Comparison of ENCODE assay signal across 8 mouse cellular contexts in the genomic region with DNA sequence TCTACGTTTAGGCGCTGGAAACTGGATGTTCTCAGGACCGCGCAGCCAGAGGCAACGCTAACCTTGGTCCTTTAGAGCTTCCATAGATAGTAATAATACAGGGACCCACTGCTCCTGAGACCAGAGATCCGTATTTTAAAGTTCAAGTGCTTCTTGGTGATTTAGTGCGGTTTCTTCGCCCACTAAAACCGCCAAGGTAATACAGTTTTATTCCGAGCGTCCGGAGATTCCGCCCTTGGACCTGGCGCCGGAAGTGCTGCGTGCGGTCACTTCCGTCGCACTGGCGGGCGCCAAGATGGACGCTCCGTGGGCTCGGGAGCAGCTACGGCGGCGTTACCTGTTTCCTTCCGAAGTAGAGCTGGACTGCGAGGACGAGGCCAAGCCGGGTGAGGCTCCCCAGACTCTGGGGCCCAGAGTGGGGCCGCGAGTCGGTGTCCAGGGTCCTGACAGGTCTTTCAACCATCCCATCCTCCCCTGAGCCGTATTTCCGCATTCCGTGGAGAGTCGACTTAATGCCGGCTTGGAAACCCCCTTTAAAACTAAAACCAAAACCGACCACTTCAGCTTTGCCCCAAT. TPM values are rescaled to one million over a fixed set of nuclear protein-coding genes. Genes with fewer than 3 reads are reported as not detected.
A peak's percentile ranks its signal among the peaks of the same experiment; 100 is the strongest.
DNase-seq lines count a peak whose midpoint lies in the region; ATAC-seq and TF ChIP-seq lines count a peak whose summit lies in the region.

A gene (plus strand): TSS at position 79 of the 576 bp plus-strand sequence.

- no peaks in the 10 kb centered on the region for H3K79me2 ChIP-seq in myocyte (ENCODE audit: control insufficient read depth, insufficient read depth)

- H3K27ac ChIP-seq in heart, embryonic 12.5 days (ENCODE audit: poor library complexity, severe bottlenecking), result peak within 1 kb of the TSS; percentile 85
- H3K27ac ChIP-seq in kidney, postnatal 0 days, result peak within 1 kb of the TSS; percentile 86
- H3K27ac ChIP-seq in liver, embryonic 11.5 days (ENCODE audit: low read depth, low read length), result peak within 1 kb of the TSS; percentile 64
- peak within 1 kb of the TSS; percentile 86 for H3K27ac ChIP-seq in stomach, embryonic 14.5 days (ENCODE audit: low read length)

- no peak for TF ChIP-seq CTCF in brain, embryonic 14.5 days (IDR thresholded peaks at IDR 0.05; ENCODE audit: borderline replicate concordance, extremely low read depth, insufficient read depth, insufficient read length)
- no peak for TF ChIP-seq CTCF in kidney, postnatal 0 days (IDR thresholded peaks at IDR 0.05; ENCODE audit: low read depth)

- peak; percentile 44; the same call in 1 of the 2 replicates for ATAC-seq in heart, embryonic 12.5 days (ENCODE audit: insufficient number of reproducible peaks, low FRiP score)
- peak; percentile 48; the same call in 1 of the 2 replicates for ATAC-seq in kidney, postnatal 0 days (replicated peaks; ENCODE audit: low FRiP score, low read depth)
- peak; percentile 73 for ATAC-seq in liver, embryonic 11.5 days (replicated peaks; ENCODE audit: low FRiP score)
- peak; percentile 74 for ATAC-seq in stomach, embryonic 14.5 days (ENCODE audit: insufficient number of reproducible peaks, insufficient read depth, low FRiP score, low read depth)

- H3K36me3 ChIP-seq in erythroblast, embryonic 14.5 days (ENCODE audit: control insufficient read depth), result peaks cover 34% of the 10 kb centered on the region
- H3K36me3 ChIP-seq in heart, embryonic 12.5 days, result peaks cover 29% of the 10 kb centered on the region
- peaks cover 30% of the 10 kb centered on the region for H3K36me3 ChIP-seq in kidney, postnatal 0 days (ENCODE audit: insufficient read depth, low read length)
- peaks cover 11% of the 10 kb centered on the region; the same call in 1 of the 2 replicates for H3K36me3 ChIP-seq in liver, embryonic 11.5 days (ENCODE audit: control insufficient read depth, insufficient read depth, low read length)
- H3K36me3 ChIP-seq in myocyte (ENCODE audit: control insufficient read depth, insufficient read depth), result peaks cover 16% of the 10 kb centered on the region
- peaks cover 29% of the 10 kb centered on the region for H3K36me3 ChIP-seq in stomach, embryonic 14.5 days (ENCODE audit: control insufficient read depth, insufficient read depth, low read length)

- WGBS in heart, embryonic 12.5 days, result under 1% methylated on average over 40 of the region's 40 CpGs
- under 1% methylated on average over 40 of the region's 40 CpGs for WGBS in kidney, postnatal 0 days
- under 1% methylated on average over 40 of the region's 40 CpGs for WGBS in liver, embryonic 11.5 days
- WGBS in stomach, embryonic 14.5 days, result under 1% methylated on average over 40 of the region's 40 CpGs

- 0 out of 2 replicates have a peak, but pooled peaks cover 2% of the 10 kb centered on the region for H3K9me3 ChIP-seq in erythroblast, embryonic 14.5 days (ENCODE audit: control insufficient read depth, low read length)
- H3K9me3 ChIP-seq in heart, embryonic 12.5 days (replicated peaks), result no peaks in the 10 kb centered on the region
- no peaks in the 10 kb centered on the region for H3K9me3 ChIP-seq in kidney, postnatal 0 days (replicated peaks; ENCODE audit: low read length)
- no peaks in the 10 kb centered on the region for H3K9me3 ChIP-seq in liver, embryonic 11.5 days (ENCODE audit: control insufficient read depth, low read length)
- H3K9me3 ChIP-seq in stomach, embryonic 14.5 days (ENCODE audit: control insufficient read depth, low read depth, low read length), result no peaks in the 10 kb centered on the region

- 0 out of 2 replicates have a peak, but pooled peaks cover 2% of the 10 kb centered on the region for H3K27me3 ChIP-seq in erythroblast, embryonic 14.5 days (ENCODE audit: control insufficient read depth)
- H3K27me3 ChIP-seq in heart, embryonic 12.5 days (replicated peaks), result no peaks in the 10 kb centered on the region
- H3K27me3 ChIP-seq in kidney, postnatal 0 days (ENCODE audit: insufficient read depth, low read length), result no peaks in the 10 kb centered on the region
- no peaks in the 10 kb centered on the region for H3K27me3 ChIP-seq in liver, embryonic 11.5 days (replicated peaks; ENCODE audit: control insufficient read depth, insufficient read depth, low read length)
- no peaks in the 10 kb centered on the region for H3K27me3 ChIP-seq in myocyte (ENCODE audit: control insufficient read depth, insufficient read depth, insufficient read length)
- no peaks in the 10 kb centered on the region for H3K27me3 ChIP-seq in stomach, embryonic 14.5 days (ENCODE audit: control insufficient read depth, insufficient read depth, low read length)

- peaks cover 16% of the 10 kb centered on the region for H3K4me1 ChIP-seq in erythroblast, embryonic 14.5 days (ENCODE audit: control insufficient read depth)
- H3K4me1 ChIP-seq in heart, embryonic 12.5 days (replicated peaks), result peaks cover 5% of the 10 kb centered on the region; the same call in 1 of the 2 replicates
- no peaks in the 10 kb centered on the region; the same call in 1 of the 2 replicates for H3K4me1 ChIP-seq in kidney, postnatal 0 days (replicated peaks; ENCODE audit: insufficient read depth, low read length)
- peaks cover 3% of the 10 kb centered on the region; the same call in 1 of the 2 replicates for H3K4me1 ChIP-seq in liver, embryonic 11.5 days (replicated peaks; ENCODE audit: control insufficient read depth, insufficient read depth, low read length)
- peaks cover 4% of the 10 kb centered on the region; the same call in 1 of the 2 replicates for H3K4me1 ChIP-seq in stomach, embryonic 14.5 days (ENCODE audit: control insufficient read depth, insufficient read depth, low read length)

- H3K4me3 ChIP-seq in erythroblast, embryonic 14.5 days (replicated peaks), result peak within 1 kb of the TSS; percentile 96
- H3K4me3 ChIP-seq in heart, embryonic 12.5 days, result peak within 1 kb of the TSS; percentile 84
- H3K4me3 ChIP-seq in kidney, postnatal 0 days (replicated peaks; ENCODE audit: low read depth, low read length), result peak within 1 kb of the TSS; percentile 66
- peak within 1 kb of the TSS; percentile 76 for H3K4me3 ChIP-seq in liver, embryonic 11.5 days (ENCODE audit: low read depth, low read length)
- H3K4me3 ChIP-seq in myocyte, result peak within 1 kb of the TSS; percentile 73
- peak within 1 kb of the TSS; percentile 79 for H3K4me3 ChIP-seq in stomach, embryonic 14.5 days (ENCODE audit: low read depth, low read length)

- H3ac ChIP-seq in myocyte (ENCODE audit: control insufficient read depth, insufficient read length), result no peak within 1 kb of the TSS

- peak within 1 kb of the TSS; percentile 88 for H3K4me2 ChIP-seq in heart, embryonic 12.5 days
- peak within 1 kb of the TSS; percentile 70 for H3K4me2 ChIP-seq in kidney, postnatal 0 days (ENCODE audit: low read length)
- H3K4me2 ChIP-seq in liver, embryonic 11.5 days, result peak within 1 kb of the TSS; percentile 56
- peak within 1 kb of the TSS; percentile 81 for H3K4me2 ChIP-seq in myocyte (ENCODE audit: low read depth)
- H3K4me2 ChIP-seq in stomach, embryonic 14.5 days (replicated peaks; ENCODE audit: low read depth, low read length), result peak within 1 kb of the TSS; percentile 84

- H3K9ac ChIP-seq in heart, embryonic 12.5 days, result peak within 1 kb of the TSS; percentile 83
- peak within 1 kb of the TSS; percentile 62 for H3K9ac ChIP-seq in kidney, postnatal 0 days (ENCODE audit: low read depth, low read length)
- peak within 1 kb of the TSS; percentile 78 for H3K9ac ChIP-seq in liver, embryonic 11.5 days (ENCODE audit: low read depth, low read length)
- H3K9ac ChIP-seq in stomach, embryonic 14.5 days (replicated peaks; ENCODE audit: low read depth, low read length), result peak within 1 kb of the TSS; percentile 63

- peak; percentile 76; the same call in 1 of the 2 replicates for TF ChIP-seq POLR2A in brain, embryonic 14.5 days (IDR thresholded peaks at IDR 0.05; ENCODE audit: borderline replicate concordance, extremely low read depth, insufficient read depth, insufficient read length, poor library complexity, severe bottlenecking)
- peak; percentile 79 for TF ChIP-seq POLR2A in myocyte (IDR thresholded peaks at IDR 0.05; ENCODE audit: insufficient read length, low read depth)

- peak; percentile 80 for DNase-seq in CD4-positive, CD25-positive, alpha-beta regulatory T cell, adult 2 months (ENCODE audit: low read depth, low spot score)
- DNase-seq in brain, embryonic 14.5 days (ENCODE audit: low read depth), result peak; percentile 86
- peak; percentile 77 for DNase-seq in kidney, postnatal 0 days (ENCODE audit: low spot score)
- DNase-seq in liver, embryonic 11.5 days (ENCODE audit: low spot score), result peak; percentile 76

TF ChIP-seq in myocyte, 11 proteins besides CTCF, POLR2A, EP300 and RAD21:
- TF ChIP-seq MAX (IDR thresholded peaks at IDR 0.05; ENCODE audit: low read depth), result no peak
- no peak for TF ChIP-seq E2F4 (IDR thresholded peaks at IDR 0.05; ENCODE audit: insufficient read depth)
- TF ChIP-seq USF1 (IDR thresholded peaks at IDR 0.05; ENCODE audit: low read depth), result no peak
- TF ChIP-seq SRF (IDR thresholded peaks at IDR 0.05; ENCODE audit: control insufficient read depth, insufficient read length, low read depth), result no peak
- peak; percentile 71 for TF ChIP-seq POLR2AphosphoS2 (IDR thresholded peaks at IDR 0.05; ENCODE audit: insufficient read length, low read depth)
TF ChIP-seq in myocyte: peak in this region for 1.

RNA-seq across cellular contexts. Expression of the gene that starts here (rescaled TPM):
- 62.7 and 84.1 TPM in 2 replicates for polyA plus RNA-seq in brain, embryonic 14.5 days (2012; rRNA removed)
- polyA plus RNA-seq in erythroblast, embryonic 14.5 days (2012), result 4.4 and 5.6 TPM in 2 replicates
- 45.7 and 48.6 TPM in 2 replicates for polyA plus RNA-seq in heart, embryonic 12.5 days (2016; fragmentation: Nextera tagmentation; extraction: Ambion mirVana)
- 105 and 108 TPM in 2 replicates for polyA plus RNA-seq in kidney, postnatal 0 days (2015; fragmentation: Nextera tagmentation; extraction: Ambion mirVana)
- 63.1 and 64.9 TPM in 2 replicates for polyA plus RNA-seq in liver, embryonic 11.5 days (2014; fragmentation: Nextera tagmentation; extraction: Ambion mirVana)
- polyA plus RNA-seq in myocyte (2012; fragmentation: generic; extraction: Trizol), result 24.0 TPM
- 77.0 and 78.4 TPM in 2 replicates for polyA plus RNA-seq in stomach, embryonic 14.5 days (2014; fragmentation: Nextera tagmentation; extraction: Ambion mirVana)

Comparison
In these comparisons a context has a peak if more than half of its experiments do, and no peak if none do; other contexts are left out.
1. Peak in every context shown above with its lines: DNase-seq, ATAC-seq, H3K4me3 ChIP-seq and H3K27ac ChIP-seq.